Mouse (Mus musculus) MEL (cell line): ENCODE data around the gene Mical3. TPM values are rescaled to one million over a fixed set of nuclear protein-coding genes. Genes with fewer than 3 reads are reported as not detected.

Source experiments
- DNase-seq: peaks from one replicate; pipeline ENCODE4 v3.0.0; 2011; ENCODE audit warnings: low read depth, low spot score
- H3K27ac ChIP-seq: 2 replicates; pipeline ENCODE4 v1.5.1; 2012; ENCODE audit warnings: low read depth, mild to moderate bottlenecking, control low read depth, low read length, moderate library complexity; ENCODE audit not compliant: control insufficient read depth
- H3K27me3 ChIP-seq, 2 experiments: fragments of 150-350 bp in 1 of 2; sonication (generic) in 1 of 2; 2 replicates each; pipeline ENCODE4 v1.6.1; 2012; ENCODE audit warnings: low read length in 2 of 2, mild to moderate bottlenecking in 2 of 2, improper control_type of control experiment in 1 of 2, moderate library complexity in 1 of 2; ENCODE audit not compliant: insufficient read depth in 2 of 2, control insufficient read depth in 1 of 2
- H3K36me3 ChIP-seq, 2 experiments: 2 replicates each; pipeline ENCODE4 v1.6.1; 2012 to 2014; ENCODE audit warnings: low read length in 2 of 2, improper control_type of control experiment in 1 of 2, inconsistent platforms in 1 of 2, mild to moderate bottlenecking in 1 of 2; ENCODE audit not compliant: insufficient read depth in 2 of 2, control insufficient read depth in 1 of 2
- H3K4me1 ChIP-seq, 2 experiments: fragments of 150-350 bp in 1 of 2; sonication (generic) in 1 of 2; 2 replicates each; pipeline ENCODE4 v1.6.1; 2012; ENCODE audit warnings: low read length in 2 of 2, improper control_type of control experiment in 1 of 2, mild to moderate bottlenecking in 1 of 2; ENCODE audit not compliant: insufficient read depth in 2 of 2, control insufficient read depth in 1 of 2
- H3K4me3 ChIP-seq, 2 experiments: fragments of 150-350 bp in 1 of 2; sonication (generic) in 1 of 2; 2 replicates each; pipeline ENCODE4 v1.5.1; 2012; ENCODE audit warnings: low read depth in 2 of 2, low read length in 2 of 2, mild to moderate bottlenecking in 2 of 2, moderate library complexity in 2 of 2, control low read depth in 1 of 2, improper control_type of control experiment in 1 of 2; ENCODE audit not compliant: control insufficient read depth in 1 of 2, insufficient read depth in 1 of 2
- H3K79me2 ChIP-seq: 2 replicates; pipeline ENCODE4 v1.6.1; 2012; ENCODE audit warnings: mild to moderate bottlenecking, low read length, moderate library complexity; ENCODE audit not compliant: control insufficient read depth, poor library complexity, insufficient read depth
- H3K9ac ChIP-seq: 2 replicates; pipeline ENCODE4 v1.6.1; 2012; ENCODE audit warnings: low read depth, mild to moderate bottlenecking, control low read depth, low read length, moderate library complexity; ENCODE audit not compliant: control insufficient read depth, poor library complexity, severe bottlenecking
- H3K9me3 ChIP-seq: fragments of 150-350 bp; sonication (generic); replicated peaks from 2 replicates; pipeline ENCODE4 v1.6.1; 2012; ENCODE audit warnings: mild to moderate bottlenecking, low read length, improper control_type of control experiment, moderate library complexity; ENCODE audit not compliant: insufficient read depth
- CHD1 ChIP-seq: IDR thresholded peaks from 2 replicates; pipeline ENCODE4 v1.6.1; 2012; ENCODE audit warnings: low read depth, mild to moderate bottlenecking, inconsistent platforms, low read length, improper control_type of control experiment
- KAT2A ChIP-seq: conservative IDR thresholded peaks from 2 replicates; pipeline ENCODE4 v1.6.1; 2012; ENCODE audit warnings: low read depth, low read length, improper control_type of control experiment, inconsistent platforms
- MYB ChIP-seq: IDR thresholded peaks from 2 replicates; pipeline ENCODE4 v1.6.1; 2011; ENCODE audit warnings: mild to moderate bottlenecking, low read depth, low read length, improper control_type of control experiment
- POLR2AphosphoS2 ChIP-seq: IDR thresholded peaks from 2 replicates; pipeline ENCODE4 v1.6.1; 2011; ENCODE audit warnings: low read length, improper control_type of control experiment
- RAD21 ChIP-seq: IDR thresholded peaks from 2 replicates; pipeline ENCODE4 v1.6.1; 2011; ENCODE audit warnings: mild to moderate bottlenecking, low read depth, low read length, improper control_type of control experiment
- TAL1 ChIP-seq: IDR thresholded peaks from 2 replicates; pipeline ENCODE4 v1.6.1; 2012; ENCODE audit warnings: mild to moderate bottlenecking, inconsistent platforms, low read length, moderate library complexity, mixed read lengths
- TBP ChIP-seq: IDR thresholded peaks from 2 replicates; pipeline ENCODE4 v1.8.0; 2011; ENCODE audit warnings: low read depth, low read length, improper control_type of control experiment
- ZKSCAN1 ChIP-seq: IDR thresholded peaks from 2 replicates; pipeline ENCODE4 v1.6.1; 2012; ENCODE audit warnings: low read depth, mild to moderate bottlenecking, inconsistent platforms, low read length, improper control_type of control experiment, moderate library complexity
- ZMIZ1 ChIP-seq: IDR thresholded peaks from 2 replicates; pipeline ENCODE4 v1.6.1; 2012; ENCODE audit warnings: low read depth, mild to moderate bottlenecking, inconsistent platforms, low read length, improper control_type of control experiment, moderate library complexity
- polyA plus RNA-seq, 2 experiments: library from polyadenylated mRNA; stranded (reverse) in 1 of 2; unstranded in 1 of 2; fragments of >175 nt in 1 of 2; fragments of >200 nt in 1 of 2; gene quantifications; 2 replicates each; pipeline versions ENCODE4 v1.2.1 to v1.2.4; 2012; ENCODE audit warnings: low replicate concordance in 2 of 2, low read depth in 1 of 2; ENCODE audit not compliant: insufficient read length in 2 of 2, insufficient read depth in 1 of 2, missing spikeins in 1 of 2
- total RNA-seq: library from RNA; depleted of rRNA; stranded (reverse); fragments of 300-350 nt; gene quantifications from 2 replicates; pipeline ENCODE4 v1.2.3, GENCODE M21; 2012

The Mical3 gene
- total and polyA plus RNA-seq, 3 experiments = 19.8 to 125 (median 31.4) TPM

DNA sequence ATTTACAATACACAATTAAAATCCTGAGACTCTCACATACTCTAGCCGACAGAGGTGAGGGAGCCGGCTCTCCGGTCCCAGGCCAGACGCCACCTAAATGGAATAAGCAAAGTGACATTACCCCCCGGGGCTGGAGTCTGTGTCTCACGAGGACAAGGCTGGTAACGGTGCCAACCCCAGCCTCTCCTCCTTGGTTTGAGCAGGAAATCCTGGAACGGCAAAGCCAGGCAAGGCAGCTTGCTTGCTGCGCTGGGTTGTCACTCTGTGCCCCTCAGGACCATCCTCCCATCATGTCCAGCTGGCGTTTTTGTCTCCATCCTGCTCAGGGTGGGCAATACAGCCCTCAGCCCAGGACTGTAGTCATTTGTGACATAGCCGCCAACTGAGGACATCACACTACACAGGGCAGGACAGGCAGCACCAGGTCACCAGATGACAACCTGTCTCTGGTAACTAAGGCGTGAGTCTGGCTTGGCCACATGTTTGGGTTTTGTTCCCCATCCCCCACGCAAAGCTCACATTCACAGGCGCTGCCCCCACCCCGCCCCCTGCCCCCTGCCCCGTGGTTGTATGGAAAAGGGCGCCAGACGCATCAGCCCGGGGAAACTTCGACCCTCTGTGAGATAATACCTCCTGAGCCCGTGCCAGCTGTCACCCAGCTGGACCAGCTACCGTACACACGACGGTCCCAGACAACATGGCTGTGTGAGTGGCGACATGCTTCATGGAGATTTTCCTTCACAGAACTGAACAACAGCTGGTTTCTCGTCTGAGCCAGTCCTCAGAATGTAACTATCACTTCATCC is 49.3 kb downstream of the Mical3 start:
- Histone ChIP-seq H3K4me1 (peaks cover 17 to 31% of the 10 kb centered on the region in 2 experiments), H3K27ac (no peak overlapping the region), H3K9ac (no peak overlapping the region), H3K4me3 (no peak overlapping the region), H3K36me3 (peaks cover 2 to 21% of the 10 kb centered on the region in 2 experiments), H3K27me3 (no peaks in the 10 kb centered on the region), H3K9me3 (no peaks in the 10 kb centered on the region), H3K79me2 (peaks cover 41% of the 10 kb centered on the region)
- DNase-seq = no peak
- no peak for TF ChIP-seq CHD1
- TF ChIP-seq ZKSCAN1 = no peak
- no peak for TF ChIP-seq POLR2AphosphoS2
- no peak for TF ChIP-seq MYB
- no peak for TF ChIP-seq TAL1
- TF ChIP-seq RAD21 = no peak

DNA sequence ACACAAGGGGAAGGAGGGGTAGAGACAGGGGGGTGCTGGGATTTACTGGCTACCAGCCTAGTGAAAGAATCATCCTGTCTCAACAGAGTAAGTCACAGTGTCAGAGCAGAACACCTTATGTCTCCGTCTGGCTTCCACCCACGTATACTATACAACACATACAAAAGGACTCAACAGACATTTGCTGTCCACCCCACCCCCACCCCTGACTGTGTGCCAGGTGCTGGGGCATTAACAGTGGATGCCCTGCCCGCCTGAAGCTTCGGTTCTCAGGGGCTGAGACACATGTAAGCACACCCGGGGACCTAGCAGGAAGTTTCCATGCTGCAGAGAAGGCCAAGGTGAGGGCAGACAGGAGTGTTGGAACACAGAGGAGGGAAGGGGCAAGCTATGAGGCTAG is 52.6 kb downstream of the Mical3 start:
- H3K9ac ChIP-seq = no peak overlapping the region
- H3K36me3 ChIP-seq = peaks cover 3 to 11% of the 10 kb centered on the region in 2 experiments
- no peak overlapping the region for H3K4me3 ChIP-seq
- peaks cover 11 to 15% of the 10 kb centered on the region in 2 experiments for H3K4me1 ChIP-seq
- no peak for TF ChIP-seq KAT2A
- peaks cover 23% of the 10 kb centered on the region for H3K79me2 ChIP-seq
- no peaks in the 10 kb centered on the region for H3K9me3 ChIP-seq
- no peaks in the 10 kb centered on the region for H3K27me3 ChIP-seq
- no peak for DNase-seq
- H3K27ac ChIP-seq = no peak overlapping the region

DNA sequence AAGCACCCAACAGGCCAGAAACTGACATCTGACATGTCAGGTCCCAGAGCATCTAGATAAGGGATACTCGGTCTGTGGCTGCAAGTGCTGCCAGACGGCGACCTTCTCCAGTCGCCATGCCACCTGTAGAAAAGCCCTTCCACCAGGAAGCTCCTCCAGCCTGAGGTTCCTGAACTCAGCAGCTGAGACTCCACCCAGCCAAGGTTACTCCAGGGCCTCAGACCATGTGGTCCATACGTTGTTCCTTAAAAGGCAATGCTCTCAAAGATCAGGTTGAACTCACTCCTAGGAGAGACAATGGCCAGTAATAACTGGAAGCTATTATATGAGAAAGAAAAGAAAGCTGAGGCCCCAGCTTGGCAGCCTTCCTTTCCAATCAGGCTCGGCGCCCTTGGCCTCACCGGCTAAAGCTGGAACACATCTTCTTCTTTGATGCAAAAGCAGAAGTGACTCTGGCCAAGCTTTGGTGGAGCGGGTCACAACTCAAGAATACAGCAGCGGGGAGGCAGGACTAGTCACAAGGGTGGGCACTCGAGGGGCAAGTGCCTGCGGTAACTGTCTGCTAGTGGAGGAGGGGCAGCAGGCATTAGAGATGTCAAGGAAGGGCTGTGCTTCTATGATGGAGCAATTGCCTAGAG is 53.8 kb downstream of the Mical3 start:
- Histone ChIP-seq H3K36me3 (peaks cover 2 to 11% of the 10 kb centered on the region in 2 experiments; a peak in 3 of 4 replicates), H3K4me1 (peaks cover 11 to 15% of the 10 kb centered on the region in 2 experiments), H3K27ac (0 out of 2 replicates have a peak overlapping the region, but pooled peaks have one; percentile 3)

More for the DNA sequence above, 53.8 kb downstream of the Mical3 start:
- Histone ChIP-seq H3K79me2 (peaks cover 15% of the 10 kb centered on the region; the same call in 1 of the 2 replicates), H3K27me3 (no peaks in the 10 kb centered on the region), H3K9me3 (no peaks in the 10 kb centered on the region), H3K9ac (no peak overlapping the region), H3K4me3 (no peak overlapping the region)
- TF ChIP-seq TBP (peak; percentile 73), ZMIZ1 (no peak)
- peak; percentile 73 for DNase-seq
